Mouse (Mus musculus): ENCODE results near the gene Psmg3. TPM values are rescaled to one million over a fixed set of nuclear protein-coding genes. Genes with fewer than 3 reads are reported as not detected.

Psmg3 gene
- polyA plus RNA-seq, 1 experiment from 2014 or later: 54.7 TPM

GRCm38 (mm10) chr5:139816445-139816844 lies 10.2 kb downstream of the Psmg3 start:
- no peaks in the 10 kb centered on the region for H3K27me3 ChIP-seq
- POLR2A ChIA-PET: interaction anchor here (1.8 kb wide), 1 partner anchor 26 kb away, joined by 3 read pairs; no protein-coding TSS in a partner anchor
- in situ Hi-C loops (cut with MboI; ENCODE audit: low pct_unique_long_range_greater_than_20kb): no loop called here
- no peak for TF ChIP-seq CTCF (IDR thresholded peaks at IDR 0.05)
- no peak for DNase-seq (ENCODE audit: low read depth, low spot score)
- CTCF ChIA-PET: no interaction called here
- no peak for ATAC-seq

GRCm38 (mm10) chr5:139815964-139816363 lies 10.7 kb downstream of the Psmg3 start:
- DNase-seq (ENCODE audit: low read depth, low spot score): no peak
- no peak for TF ChIP-seq CTCF (IDR thresholded peaks at IDR 0.05)
- in situ Hi-C loops (cut with MboI; ENCODE audit: low pct_unique_long_range_greater_than_20kb): no loop called here
- ATAC-seq: no peak
- no peaks in the 10 kb centered on the region for H3K27me3 ChIP-seq
- ChIA-PET CTCF (no interaction called here), POLR2A (interaction anchor here (0.6 to 1.8 kb wide), 2 partner anchors 25 to 27 kb away, joined by 3 read pairs; no protein-coding TSS in a partner anchor)

GRCm38 (mm10) chr5:139813963-139814381 lies 12.7 kb downstream of the Psmg3 start:
- no peaks in the 10 kb centered on the region for H3K27me3 ChIP-seq
- TF ChIP-seq CTCF (IDR thresholded peaks at IDR 0.05): no peak
- POLR2A ChIA-PET: no interaction called here
- in situ Hi-C loops (cut with MboI; ENCODE audit: low pct_unique_long_range_greater_than_20kb): no loop called here
- DNase-seq (ENCODE audit: low read depth, low spot score) (no peak), ATAC-seq (no peak)
- CTCF ChIA-PET: interaction anchor here (1.6 kb wide), 1 partner anchor 22 kb away, joined by 5 read pairs; no protein-coding TSS in a partner anchor

- ATAC-seq (no peak), DNase-seq (ENCODE audit: low read depth, low spot score) (no peak)
- TF ChIP-seq CTCF (IDR thresholded peaks at IDR 0.05): no peak
- ChIA-PET POLR2A (interaction anchor here (1.0 kb wide), 1 partner anchor 14 kb away, joined by 4 read pairs; the partner anchor contains the start of gene Psmg3), CTCF (interaction anchor here (1.6 kb wide), 1 partner anchor 21 kb away, joined by 5 read pairs; no protein-coding TSS in a partner anchor)
- in situ Hi-C loops (cut with MboI; ENCODE audit: low pct_unique_long_range_greater_than_20kb): no loop called here
- no peaks in the 10 kb centered on the region for H3K27me3 ChIP-seq
Observed at GRCm38 (mm10) chr5:139813126-139813490, 13.6 kb downstream of the Psmg3 start.

GRCm38 (mm10) chr5:139812398-139813125 lies 14.1 kb downstream of the Psmg3 start:
- in situ Hi-C loops (cut with MboI; ENCODE audit: low pct_unique_long_range_greater_than_20kb): no loop called here
- ChIA-PET CTCF (interaction anchor here (1.1 to 1.4 kb wide), 2 partner anchors 13 to 16 kb away, joined by 3 read pairs; no protein-coding TSS in a partner anchor), POLR2A (interaction anchor here (1.0 to 1.2 kb wide), 2 partner anchors 12 to 14 kb away, joined by 3 to 4 read pairs; partner anchors contain the start of gene Psmg3)
- TF ChIP-seq CTCF (IDR thresholded peaks at IDR 0.05): no peak
- H3K27me3 ChIP-seq: no peaks in the 10 kb centered on the region
- ATAC-seq: no peak
- no peak for DNase-seq (ENCODE audit: low read depth, low spot score)

GRCm38 (mm10) chr5:139811677-139812397 lies 14.8 kb downstream of the Psmg3 start:
- POLR2A ChIA-PET: interaction anchor here (1.0 to 1.2 kb wide), 2 partner anchors 11 to 15 kb away, joined by 3 to 4 read pairs; partner anchors contain the start of gene Psmg3
- ATAC-seq: no peak
- no peaks in the 10 kb centered on the region for H3K27me3 ChIP-seq
- no peak for TF ChIP-seq CTCF (IDR thresholded peaks at IDR 0.05)
- DNase-seq (ENCODE audit: low read depth, low spot score): no peak
- in situ Hi-C loops (cut with MboI; ENCODE audit: low pct_unique_long_range_greater_than_20kb): no loop called here
- CTCF ChIA-PET: interaction anchor here (1.1 to 1.4 kb wide), 2 partner anchors 12 to 15 kb away, joined by 3 read pairs; no protein-coding TSS in a partner anchor

GRCm38 (mm10) chr5:139809397-139809796 lies 17.3 kb downstream of the Psmg3 start:
- DNase-seq (ENCODE audit: low read depth, low spot score): no peak
- ATAC-seq: no peak
- H3K27me3 ChIP-seq: no peaks in the 10 kb centered on the region
- ChIA-PET CTCF (interaction anchor here (1.0 kb wide), 1 partner anchor 10 kb away, joined by 3 read pairs; no protein-coding TSS in a partner anchor), POLR2A (no interaction called here)
- in situ Hi-C loops (cut with MboI; ENCODE audit: low pct_unique_long_range_greater_than_20kb): no loop called here
- TF ChIP-seq CTCF (IDR thresholded peaks at IDR 0.05): no peak

GRCm38 (mm10) chr5:139805924-139806323 lies 20.8 kb downstream of the Psmg3 start:
- in situ Hi-C loops (cut with MboI; ENCODE audit: low pct_unique_long_range_greater_than_20kb): no loop called here
- ChIA-PET CTCF (interaction anchor here (0.7 to 3.0 kb wide), 4 partner anchors 9 to 60 kb away, joined by 3 to 6 read pairs (median 3); no protein-coding TSS in a partner anchor), POLR2A (interaction anchor here (0.8 to 1.2 kb wide), 2 partner anchors 11 to 14 kb away, joined by 3 to 4 read pairs; partner anchors contain the start of gene Tmem184a)
- no peak for ATAC-seq
- DNase-seq (ENCODE audit: low read depth, low spot score): no peak
- no peaks in the 10 kb centered on the region for H3K27me3 ChIP-seq
- no peak for TF ChIP-seq CTCF (IDR thresholded peaks at IDR 0.05)

- ChIA-PET POLR2A (interaction anchor here (1.2 kb wide), 2 partner anchors 13 to 15 kb away, joined by 3 to 4 read pairs; partner anchors contain the start of gene Tmem184a), CTCF (interaction anchor here (1.1 to 3.0 kb wide), 2 partner anchors 10 to 13 kb away, joined by 3 to 6 read pairs; no protein-coding TSS in a partner anchor)
- in situ Hi-C loops (cut with MboI; ENCODE audit: low pct_unique_long_range_greater_than_20kb): no loop called here
- no peaks in the 10 kb centered on the region for H3K27me3 ChIP-seq
- TF ChIP-seq CTCF (IDR thresholded peaks at IDR 0.05): no peak
- DNase-seq (ENCODE audit: low read depth, low spot score) (no peak), ATAC-seq (no peak)
Observed at GRCm38 (mm10) chr5:139804573-139805111, 22.0 kb downstream of the Psmg3 start.

- in situ Hi-C loops (cut with MboI; ENCODE audit: low pct_unique_long_range_greater_than_20kb): no loop called here
- no peaks in the 10 kb centered on the region for H3K27me3 ChIP-seq
- CTCF ChIA-PET: no interaction called here
- ATAC-seq (no peak), DNase-seq (ENCODE audit: low read depth, low spot score) (no peak)
- POLR2A ChIA-PET: interaction anchor here (1.2 kb wide), 1 partner anchor 12 kb away, joined by 3 read pairs; no protein-coding TSS in a partner anchor
- no peak for TF ChIP-seq CTCF (IDR thresholded peaks at IDR 0.05)
Observed at GRCm38 (mm10) chr5:139804107-139804551, 22.6 kb downstream of the Psmg3 start.

Measured in Patski (cell line).